Mouse (Mus musculus): Measurements from ENCODE around the gene Med18.
"Not testable (repeated sequence)": the region's sequence is repeated elsewhere in the genome, so short reads cannot be mapped to it uniquely, and the experiment has no call there.

The Med18 gene

GRCm38 (mm10) chr4:132482104-132482503, 18.4 kb upstream of the Med18 start:
- DNase-seq: not testable (repeated sequence)

GRCm38 (mm10) chr4:132477833-132478232, 14.1 kb upstream of the Med18 start:
- no peak for DNase-seq

DNA sequence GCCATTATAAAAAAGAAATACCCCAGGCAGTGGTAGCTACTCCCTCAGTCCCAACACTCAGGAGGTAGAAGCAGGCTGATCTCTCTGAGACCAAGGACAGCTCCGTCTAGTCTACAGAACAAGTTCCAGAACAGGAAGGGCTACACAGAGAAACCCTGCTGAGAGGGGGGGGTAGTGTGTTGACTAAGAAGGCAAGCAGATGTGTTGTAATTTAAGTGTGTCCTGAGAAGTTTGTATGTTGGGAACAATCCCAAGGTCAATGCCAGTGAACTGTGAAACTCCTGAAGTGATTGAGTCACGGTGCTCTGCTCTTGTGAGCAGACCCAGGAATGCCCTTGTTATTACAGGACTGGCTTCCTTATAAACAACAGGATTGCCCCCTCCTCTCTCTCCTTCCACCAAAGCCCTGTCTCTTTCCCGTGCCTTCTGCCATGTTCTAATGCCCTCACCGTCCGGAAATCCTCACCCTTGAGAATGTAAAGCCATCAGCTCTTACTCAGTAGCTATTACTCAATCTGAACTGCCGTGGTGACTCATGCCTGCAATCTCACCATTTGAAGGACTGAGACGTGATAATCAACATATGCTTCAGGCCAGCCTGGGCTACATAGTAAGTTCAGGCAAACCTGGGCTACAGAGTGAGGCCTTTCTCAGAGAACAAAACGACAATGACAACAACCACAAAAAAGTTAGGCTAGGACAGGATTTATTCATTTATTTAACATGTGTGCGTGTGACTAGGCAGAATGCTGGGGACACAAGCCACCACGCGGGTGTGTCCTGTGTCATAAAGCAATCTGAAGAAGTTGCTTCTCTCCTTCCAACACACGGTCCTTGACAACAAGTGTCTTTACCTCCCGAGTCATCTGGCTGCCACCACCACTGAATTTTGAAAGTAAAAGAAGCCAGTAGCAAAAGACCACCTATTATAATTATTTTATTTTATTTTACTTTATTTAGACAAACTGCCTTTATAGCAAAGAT, 12.5 kb upstream of the Med18 start:
- DNase-seq: no peak

DNA sequence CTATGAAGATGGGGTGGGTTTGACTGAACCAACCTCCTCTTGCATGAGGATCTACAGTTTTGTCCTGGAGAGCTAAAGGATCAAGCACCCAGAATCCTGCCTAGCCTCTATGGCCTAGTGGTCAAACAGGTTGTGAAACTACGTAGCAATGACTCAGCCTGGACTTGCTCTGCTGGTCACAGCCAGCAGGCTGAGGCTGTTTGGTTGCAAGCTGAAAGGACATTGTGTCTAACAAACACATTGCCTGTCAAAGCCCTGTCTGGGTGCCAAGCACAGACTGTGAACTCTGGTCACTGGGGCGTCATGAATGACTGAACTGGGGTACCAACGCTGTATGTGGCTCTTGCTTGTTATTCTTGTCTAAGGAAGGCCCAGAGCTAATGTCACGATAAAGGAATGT, 10.9 kb upstream of the Med18 start:
- peak; percentile 10 for DNase-seq

GRCm38 (mm10) chr4:132473411-132473810, 9.7 kb upstream of the Med18 start:
- DNase-seq: no peak

DNA sequence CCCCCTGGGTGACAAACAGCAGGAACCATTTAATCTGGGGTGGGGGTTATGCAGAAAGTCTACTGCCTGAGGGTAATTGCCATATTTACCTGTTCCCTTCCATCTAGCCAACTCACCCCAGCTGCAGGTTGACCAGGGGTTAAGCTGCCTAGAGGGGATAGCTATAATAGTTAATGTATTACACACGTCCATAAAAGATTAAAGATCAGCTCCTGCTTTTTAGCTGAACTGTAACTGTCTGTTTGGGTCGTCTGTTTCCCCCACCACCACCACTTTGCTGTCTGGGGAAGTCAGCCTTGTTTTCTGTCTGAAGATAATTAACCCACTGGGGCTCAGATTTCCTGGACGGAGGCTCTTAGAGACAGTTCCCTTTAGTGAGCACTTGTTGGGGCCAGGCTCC, 6.2 kb upstream of the Med18 start:
- DNase-seq: no peak

GRCm38 (mm10) chr4:132464255-132464613, 513 bp upstream of the Med18 start:
- DNase-seq: no peak

DNA sequence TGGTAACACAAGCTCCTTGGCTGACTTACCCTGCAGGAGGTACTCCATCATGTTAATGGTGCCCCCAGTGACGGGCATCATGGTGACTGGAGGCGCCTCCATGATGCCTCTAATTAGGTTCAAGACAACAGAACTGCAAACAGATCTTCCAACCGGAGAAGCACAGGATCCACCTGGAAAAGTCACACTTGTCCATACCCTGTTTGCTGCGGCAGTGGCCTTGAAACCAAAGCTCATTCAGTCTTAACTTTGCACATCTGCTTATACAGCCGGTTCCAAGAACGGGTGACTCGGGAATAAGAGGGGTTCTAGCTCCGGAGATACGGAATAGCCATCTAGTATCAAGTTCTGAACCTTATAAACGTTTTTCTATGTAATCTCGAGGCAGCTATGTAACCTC, 885 bp downstream of the Med18 start:
- no peak for DNase-seq

DNA sequence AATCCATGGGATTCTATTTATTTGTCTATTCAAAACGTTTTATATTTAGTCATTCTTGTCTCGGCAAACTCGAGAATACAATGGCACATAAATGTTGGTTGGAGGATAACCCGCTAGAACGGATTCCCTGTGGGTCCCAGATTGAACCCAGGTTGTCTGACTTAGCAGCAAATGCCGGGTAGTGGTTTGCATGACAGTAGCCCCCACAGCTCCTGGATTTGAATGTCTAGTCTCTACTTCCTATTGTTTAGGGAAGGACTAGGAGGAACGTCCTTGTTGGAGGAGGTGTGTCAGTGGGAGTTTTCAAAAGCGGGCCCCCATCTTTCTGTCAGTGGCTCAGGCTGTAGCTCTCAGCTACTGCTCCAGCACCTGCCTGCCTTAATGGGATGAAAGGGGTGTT, 3.5 kb downstream of the Med18 start:
- no peak for DNase-seq

DNA sequence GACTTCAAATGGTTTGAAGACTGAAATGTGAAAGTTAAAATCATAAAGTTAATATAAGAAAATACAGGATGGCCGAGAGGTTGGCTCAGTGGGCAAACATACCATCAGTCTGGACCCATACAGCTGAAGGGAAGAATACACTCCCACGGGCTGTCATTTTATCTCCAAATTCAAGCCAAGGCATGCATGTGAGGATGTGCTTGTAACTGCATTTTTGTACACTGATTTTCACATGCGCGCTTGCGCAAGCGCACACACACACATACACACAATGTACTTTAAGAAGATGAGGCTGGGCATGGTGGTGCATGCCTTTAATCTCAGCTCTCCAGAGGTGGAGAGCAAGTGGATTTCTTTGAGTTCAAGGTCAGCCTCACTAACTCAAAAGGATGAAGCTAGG, 8.2 kb downstream of the Med18 start:
- no peak for DNase-seq

DNA sequence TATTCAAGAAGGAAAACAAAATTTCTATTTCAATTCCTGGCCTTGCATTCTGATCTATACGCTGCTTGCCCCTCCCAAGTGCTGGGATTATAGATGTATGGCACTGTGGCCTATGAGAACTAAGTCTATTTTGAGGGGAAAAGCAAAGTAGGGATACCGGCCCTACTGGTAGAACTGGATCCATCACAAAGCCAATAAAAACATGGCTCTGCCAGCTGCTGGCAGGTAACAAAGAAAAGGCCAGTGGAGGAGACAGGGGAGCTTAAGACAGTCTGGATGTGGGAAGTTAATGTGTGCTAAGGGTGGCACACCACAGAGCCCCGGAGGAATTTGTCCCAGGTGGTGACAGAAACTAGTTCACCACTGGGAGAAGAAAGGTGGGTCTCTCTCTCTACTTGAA, 8.6 kb downstream of the Med18 start:
- no peak for DNase-seq

GRCm38 (mm10) chr4:132454216-132454615, 9.5 kb downstream of the Med18 start:
- no peak for DNase-seq

- DNase-seq: no peak
Observed at GRCm38 (mm10) chr4:132449778-132450177, 13.9 kb downstream of the Med18 start.

DNA sequence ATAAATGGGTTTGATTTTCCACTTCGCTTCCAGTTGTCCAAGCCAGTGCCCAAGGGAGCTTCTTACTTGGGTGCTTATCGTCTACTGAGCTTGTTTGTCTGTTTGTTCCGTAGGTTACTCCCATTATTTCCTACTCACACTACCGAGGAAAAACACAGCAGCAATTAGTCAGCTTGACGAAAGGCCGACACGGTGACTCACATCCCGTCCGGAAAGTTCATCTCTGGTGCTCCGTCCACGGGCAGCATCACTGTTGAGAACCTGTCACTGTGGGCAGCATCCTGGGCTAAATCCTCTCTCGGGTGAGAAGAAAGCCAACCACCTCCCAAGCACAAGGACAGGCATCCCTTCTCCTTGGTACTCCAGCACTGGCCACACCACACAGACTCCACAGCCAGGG, 17.6 kb downstream of the Med18 start:
- DNase-seq: no peak

DNA sequence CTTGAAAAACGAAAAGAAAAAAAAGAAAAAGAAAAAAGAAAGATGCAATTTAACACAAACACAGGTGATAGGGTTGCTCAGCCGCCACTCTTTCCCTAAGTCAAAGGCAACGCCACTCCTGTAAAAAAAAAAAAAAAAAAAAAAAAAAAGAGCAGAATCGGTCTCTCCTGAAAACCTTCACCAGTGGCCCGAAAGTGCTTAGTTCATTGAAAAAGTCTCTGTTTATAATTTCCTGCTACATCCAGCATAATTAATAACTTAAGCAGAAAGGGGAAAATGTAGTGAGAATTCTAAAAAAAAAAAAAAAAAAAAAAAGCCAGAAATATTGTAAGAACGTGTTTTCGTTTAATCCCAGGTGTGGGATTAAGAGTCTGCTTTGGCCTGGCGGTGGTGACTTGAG, 19.2 kb downstream of the Med18 start:
- no peak for DNase-seq

DNA sequence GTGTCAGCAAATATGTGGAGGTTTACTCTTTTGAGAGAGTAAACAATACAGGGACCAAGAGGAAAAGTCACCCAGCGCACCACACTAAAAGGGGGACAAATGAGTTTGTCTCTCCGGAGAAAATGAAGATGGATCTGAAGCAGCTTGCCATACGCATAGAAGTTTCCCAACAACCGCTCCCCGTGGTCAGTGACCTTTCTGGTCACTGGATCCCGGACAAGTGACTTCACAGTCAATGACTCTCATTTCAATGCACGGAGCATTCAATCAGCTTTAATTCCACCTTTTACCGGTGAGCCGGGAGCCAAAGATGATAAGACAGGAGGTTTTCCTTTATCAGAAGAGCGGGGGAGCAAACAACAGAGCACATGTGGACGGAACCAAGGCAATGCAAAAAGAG, 25.9 kb downstream of the Med18 start:
- no peak for DNase-seq

DNA sequence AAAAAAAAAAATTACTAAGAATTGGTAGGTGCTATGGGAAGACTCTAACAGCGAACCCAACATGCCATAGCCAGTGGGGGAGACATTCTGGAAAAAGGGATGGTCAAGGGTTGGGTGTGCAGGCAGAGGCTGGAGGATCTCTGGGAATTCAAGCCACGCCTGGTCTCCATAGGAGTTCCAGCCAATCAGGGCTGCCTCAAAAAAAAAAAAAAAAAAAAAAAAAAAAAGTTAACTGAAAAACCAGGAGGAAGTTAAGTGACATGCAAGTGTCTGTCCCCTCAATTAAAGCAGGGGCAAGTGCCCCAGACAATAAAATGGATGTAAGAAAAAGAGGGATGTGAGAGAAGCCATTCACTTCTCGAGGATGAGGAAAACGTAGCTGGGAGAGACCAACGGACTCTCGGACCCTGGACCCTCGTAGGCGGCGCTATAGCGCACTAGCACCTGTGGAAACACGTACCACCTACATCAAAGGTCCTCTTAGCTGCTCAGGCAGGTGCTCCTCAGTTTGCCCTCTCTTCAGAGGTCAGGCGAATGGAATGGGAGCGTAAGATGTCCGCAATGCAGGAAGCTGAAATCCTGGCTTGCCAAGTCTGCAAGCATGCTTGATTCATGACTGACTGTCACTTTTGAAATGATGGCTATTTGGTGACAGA, 30.9 kb downstream of the Med18 start:
- no peak for DNase-seq

- no peak for DNase-seq
Observed at GRCm38 (mm10) chr4:132428022-132428542, 35.6 kb downstream of the Med18 start.

GRCm38 (mm10) chr4:132427493-132427892, 36.2 kb downstream of the Med18 start:
- DNase-seq: no peak

DNA sequence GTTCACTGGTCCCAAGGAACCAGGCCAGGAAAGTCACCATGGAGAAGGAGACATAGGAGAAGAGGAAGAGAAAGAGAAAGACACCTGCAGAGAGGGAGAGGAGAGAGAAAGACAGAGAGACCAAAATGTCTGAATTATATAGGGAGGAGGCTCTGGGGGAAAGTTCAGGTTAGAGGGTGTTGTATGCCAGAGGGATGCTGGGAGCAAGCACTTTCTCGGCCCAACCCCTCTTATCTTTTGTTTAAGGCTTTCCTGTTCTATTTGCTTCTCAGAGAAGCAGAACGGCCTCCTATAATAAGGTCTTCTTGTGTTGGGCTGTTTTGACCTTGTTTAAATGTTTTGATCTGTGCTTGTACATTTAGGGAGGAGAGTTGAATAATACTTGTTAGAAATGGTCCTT, 37.7 kb downstream of the Med18 start:
- no peak for DNase-seq

GRCm38 (mm10) chr4:132424765-132425164, 39.0 kb downstream of the Med18 start:
- no peak for DNase-seq

DNA sequence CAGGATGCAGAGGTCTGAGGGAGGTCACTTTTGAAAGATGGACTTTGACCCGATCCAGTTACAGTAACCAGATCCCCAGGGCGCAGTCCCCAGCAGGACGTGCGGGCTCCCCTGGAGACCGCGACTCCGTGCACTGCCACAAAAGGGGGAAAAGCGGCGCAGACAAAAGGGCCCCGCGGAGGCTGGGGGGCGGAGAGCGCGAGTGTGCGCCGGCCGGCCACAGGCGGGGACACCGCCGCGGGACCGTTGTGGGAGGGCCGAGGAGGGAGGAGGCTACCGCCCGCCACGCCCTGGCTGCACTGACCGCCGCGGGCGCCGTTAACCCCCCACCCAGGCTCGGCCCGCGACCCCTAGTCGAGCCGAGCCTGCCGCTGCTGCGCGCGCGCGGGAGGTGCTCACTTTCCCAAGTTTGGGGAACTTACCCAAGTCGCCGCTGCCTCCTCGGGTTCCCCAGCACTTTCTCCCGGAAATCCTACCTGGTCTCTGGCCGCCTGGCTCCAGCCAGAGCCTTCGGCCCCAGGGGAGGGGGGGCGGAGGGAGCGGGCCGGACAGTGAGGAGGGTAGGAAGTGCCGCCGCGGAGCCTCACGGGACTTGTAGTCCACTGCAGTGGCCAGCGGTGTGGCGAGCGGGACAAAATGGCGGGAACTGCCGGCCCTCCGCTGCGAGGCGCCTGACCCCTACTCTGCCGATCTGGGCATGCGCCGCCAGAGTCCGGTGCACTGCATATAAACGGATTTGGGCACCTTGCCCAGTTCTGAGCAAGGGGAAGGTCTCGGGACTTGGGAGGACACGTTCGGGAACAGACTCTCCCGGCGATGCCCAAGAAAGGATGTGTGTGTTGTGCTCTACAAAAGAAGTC, 41.6 kb downstream of the Med18 start, which contains the start of gene Phactr4:
Gene Phactr4 (minus strand): TSS at position 567 of the 860 bp plus-strand sequence.
- peak; percentile 94 for DNase-seq

GRCm38 (mm10) chr4:132421556-132421922, 42.2 kb downstream of the Med18 start:
- no peak for DNase-seq

Measured in right cerebral cortex, adult 18-20 months (tissue).